Comparison of ENCODE assay signal across 29 mouse cellular contexts in genomic region chr19:11264602-11265185, GRCm38 (mm10). TPM values are rescaled to one million over a fixed set of nuclear protein-coding genes. Genes with fewer than 3 reads are reported as not detected.
"Had no signal": no experiment of that assay in that cellular context is flagged by ENCODE, and none has a peak within 500 bp of the region (broad histone marks: within the 10 kb centered on the region; RNA-seq: fewer than 3 reads in every experiment).

No protein-coding gene starts in this region.

- DNase-seq: kidney, adult 8-10 months; kidney, postnatal 10 days; kidney, postnatal 36 days; layer of hippocampus, postnatal 36 days; left cerebral cortex, postnatal 4 days; liver, postnatal 0 days; lung, embryonic 14.5 days; spleen, adult 18-20 months; thymus, adult 2 months; thymus, postnatal 14 days; thymus, postnatal 4 days had no signal

- H3K4me1 ChIP-seq: kidney, embryonic 15.5 days; limb, embryonic 12.5 days; limb, embryonic 15.5 days; megakaryocyte, embryonic 14.5 days; midbrain, embryonic 10.5 days; midbrain, embryonic 13.5 days had no signal

- ATAC-seq: intestine, embryonic 16.5 days; liver, postnatal 0 days; lung, postnatal 0 days; midbrain, embryonic 13.5 days had no signal

- H3K27ac ChIP-seq: kidney, embryonic 15.5 days; limb, embryonic 12.5 days; limb, embryonic 15.5 days; liver, embryonic 14.5 days; midbrain, embryonic 10.5 days; midbrain, embryonic 13.5 days had no signal

- H3K27me3 ChIP-seq: kidney, embryonic 15.5 days; limb, embryonic 12.5 days; limb, embryonic 15.5 days; megakaryocyte, embryonic 14.5 days; midbrain, embryonic 13.5 days had no signal

- H3K36me3 ChIP-seq: kidney, embryonic 15.5 days; limb, embryonic 12.5 days; limb, embryonic 15.5 days; midbrain, embryonic 10.5 days; midbrain, embryonic 13.5 days had no signal

- H3K4me3 ChIP-seq: kidney, embryonic 15.5 days; limb, embryonic 12.5 days; limb, embryonic 15.5 days; megakaryocyte, embryonic 14.5 days; midbrain, embryonic 10.5 days; midbrain, embryonic 13.5 days had no signal

RNA-seq across cellular contexts. Expression of gene Ms4a1, which starts 1.3 kb away (rescaled TPM):
- total RNA-seq: layer of hippocampus, postnatal 36 days; left cerebral cortex, adult 8-10 months; midbrain, postnatal 0 days had no signal
- polyA plus RNA-seq: intestine, embryonic 16.5 days; kidney, embryonic 15.5 days; limb, embryonic 12.5 days; limb, embryonic 15.5 days; liver, embryonic 11.5 days; liver, embryonic 14.5 days; lung, embryonic 14.5 days; midbrain, embryonic 10.5 days; midbrain, embryonic 13.5 days; midbrain, postnatal 0 days; neural tube, embryonic 11.5 days; neural tube, embryonic 14.5 days; stomach, embryonic 16.5 days had no signal

RNA-seq across cellular contexts. Expression of gene Ms4a5, which starts 19.0 kb away (rescaled TPM):
- total RNA-seq: layer of hippocampus, adult 8-10 months; layer of hippocampus, postnatal 10 days; layer of hippocampus, postnatal 36 days; left cerebral cortex, adult 8-10 months; left cerebral cortex, postnatal 14 days; left cerebral cortex, postnatal 4 days; midbrain, postnatal 0 days had no signal
- polyA plus RNA-seq: intestine, embryonic 16.5 days; kidney, embryonic 15.5 days; limb, embryonic 12.5 days; limb, embryonic 15.5 days; liver, embryonic 11.5 days; liver, embryonic 14.5 days; liver, postnatal 0 days; lung, embryonic 14.5 days; lung, postnatal 0 days; midbrain, embryonic 10.5 days; midbrain, embryonic 13.5 days; midbrain, postnatal 0 days; neural tube, embryonic 11.5 days; neural tube, embryonic 14.5 days; stomach, embryonic 16.5 days; thymus, adult 2 months had no signal

RNA-seq across cellular contexts. Expression of gene Ms4a12, which starts 32.4 kb away (rescaled TPM):
- total RNA-seq: layer of hippocampus, adult 8-10 months; layer of hippocampus, postnatal 10 days; layer of hippocampus, postnatal 36 days; left cerebral cortex, adult 8-10 months; left cerebral cortex, postnatal 14 days; left cerebral cortex, postnatal 4 days; midbrain, postnatal 0 days had no signal
- polyA plus RNA-seq: kidney, embryonic 15.5 days; limb, embryonic 12.5 days; limb, embryonic 15.5 days; liver, embryonic 11.5 days; liver, embryonic 14.5 days; liver, postnatal 0 days; lung, embryonic 14.5 days; lung, postnatal 0 days; midbrain, embryonic 10.5 days; midbrain, embryonic 13.5 days; midbrain, postnatal 0 days; neural tube, embryonic 11.5 days; neural tube, embryonic 14.5 days; thymus, adult 2 months had no signal

RNA-seq across cellular contexts. Expression of gene Ms4a14, which starts 49.6 kb away (rescaled TPM):
- total RNA-seq: layer of hippocampus, postnatal 10 days; layer of hippocampus, postnatal 36 days; left cerebral cortex, postnatal 14 days had no signal
- polyA plus RNA-seq: limb, embryonic 12.5 days; liver, embryonic 11.5 days; lung, embryonic 14.5 days; midbrain, embryonic 10.5 days; midbrain, embryonic 13.5 days; neural tube, embryonic 11.5 days; neural tube, embryonic 14.5 days had no signal
